Mouse (Mus musculus): ENCODE measurements around the gene Mgat4b.
A peak's percentile ranks its signal among the peaks of the same experiment; 100 is the strongest.

Mgat4b gene

GRCm38 (mm10) chr11:50238821-50239791, 28.4 kb downstream of the Mgat4b start:
- Histone ChIP-seq H3K27me3 (ENCODE audit: control insufficient read depth, insufficient read depth, low read length, poor library complexity, severe bottlenecking) (no peaks in the 10 kb centered on the region), H3K36me3 (ENCODE audit: control insufficient read depth, insufficient read depth, low read length, poor library complexity, severe bottlenecking) (no peaks in the 10 kb centered on the region)
- DNase-seq (ENCODE audit: low read depth, low spot score): no peak

DNA sequence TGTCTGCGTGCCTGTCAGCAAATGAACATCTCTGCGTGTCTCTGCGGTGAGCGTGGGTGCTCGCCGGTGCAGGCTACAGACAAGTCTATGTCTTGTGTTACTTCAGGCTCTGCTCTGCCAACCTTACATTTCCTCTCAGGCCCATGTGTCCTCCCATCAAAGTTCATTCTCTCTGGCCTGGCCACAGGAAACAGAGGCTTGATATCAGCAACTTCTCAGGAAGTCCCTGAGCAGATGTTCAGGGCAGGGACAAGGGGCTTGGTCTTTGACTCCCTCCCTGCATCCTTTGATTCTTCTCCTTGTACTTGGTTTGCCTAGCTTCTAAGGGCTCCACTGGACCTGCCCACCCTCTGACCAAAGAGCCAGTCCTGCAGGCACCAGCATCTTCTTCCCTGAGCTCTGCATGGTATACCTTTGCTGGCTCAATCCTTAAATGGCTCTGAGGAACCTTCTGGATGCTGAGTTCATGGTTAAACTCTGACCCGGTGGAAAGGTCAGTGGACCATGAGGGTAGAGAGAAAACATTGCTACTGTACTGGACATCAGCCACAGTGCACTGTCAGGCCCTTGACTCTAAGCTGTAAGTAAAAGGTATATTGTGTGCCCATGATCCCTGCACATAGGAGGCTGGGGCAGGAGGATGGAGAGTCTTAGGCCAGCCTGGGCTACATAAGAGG, 29.7 kb downstream of the Mgat4b start:
- no peaks in the 10 kb centered on the region for H3K36me3 ChIP-seq (ENCODE audit: control insufficient read depth, insufficient read depth, low read length, poor library complexity, severe bottlenecking)
- DNase-seq (ENCODE audit: low read depth, low spot score): no peak
- H3K27me3 ChIP-seq (ENCODE audit: control insufficient read depth, insufficient read depth, low read length, poor library complexity, severe bottlenecking): no peaks in the 10 kb centered on the region

GRCm38 (mm10) chr11:50243926-50244325, 33.2 kb downstream of the Mgat4b start:
- H3K27me3 ChIP-seq (ENCODE audit: control insufficient read depth, insufficient read depth, low read length, poor library complexity, severe bottlenecking): no peaks in the 10 kb centered on the region
- H3K36me3 ChIP-seq (ENCODE audit: control insufficient read depth, insufficient read depth, low read length, poor library complexity, severe bottlenecking): no peaks in the 10 kb centered on the region
- peak; percentile 68 for DNase-seq (ENCODE audit: low read depth, low spot score)

DNA sequence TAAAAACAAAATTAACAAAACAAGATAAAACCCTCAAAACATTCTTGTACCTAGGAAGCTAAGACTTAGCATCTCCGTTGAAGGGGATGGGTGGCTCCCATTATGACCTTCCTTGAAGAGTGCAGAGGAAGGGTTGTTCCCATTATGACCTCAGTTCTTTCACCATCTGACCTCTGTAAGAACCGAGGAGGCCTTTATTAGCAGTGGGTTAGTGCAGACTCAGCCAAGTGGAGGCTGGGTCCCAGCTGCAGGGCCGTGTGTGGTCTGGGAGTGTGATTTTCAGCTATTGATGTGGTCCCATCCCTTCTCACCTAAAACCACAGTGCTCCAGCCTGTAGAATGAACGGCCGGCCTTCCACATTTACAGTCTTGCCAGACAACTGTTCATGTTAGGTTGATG, 34.6 kb downstream of the Mgat4b start:
- no peaks in the 10 kb centered on the region for H3K27me3 ChIP-seq (ENCODE audit: control insufficient read depth, insufficient read depth, low read length, poor library complexity, severe bottlenecking)
- no peaks in the 10 kb centered on the region for H3K36me3 ChIP-seq (ENCODE audit: control insufficient read depth, insufficient read depth, low read length, poor library complexity, severe bottlenecking)
- no peak for DNase-seq (ENCODE audit: low read depth, low spot score)

GRCm38 (mm10) chr11:50248473-50249171, 37.9 kb downstream of the Mgat4b start:
- no peaks in the 10 kb centered on the region for H3K27me3 ChIP-seq (ENCODE audit: control insufficient read depth, insufficient read depth, low read length, poor library complexity, severe bottlenecking)
- no peaks in the 10 kb centered on the region for H3K36me3 ChIP-seq (ENCODE audit: control insufficient read depth, insufficient read depth, low read length, poor library complexity, severe bottlenecking)
- DNase-seq (ENCODE audit: low read depth, low spot score): no peak

DNA sequence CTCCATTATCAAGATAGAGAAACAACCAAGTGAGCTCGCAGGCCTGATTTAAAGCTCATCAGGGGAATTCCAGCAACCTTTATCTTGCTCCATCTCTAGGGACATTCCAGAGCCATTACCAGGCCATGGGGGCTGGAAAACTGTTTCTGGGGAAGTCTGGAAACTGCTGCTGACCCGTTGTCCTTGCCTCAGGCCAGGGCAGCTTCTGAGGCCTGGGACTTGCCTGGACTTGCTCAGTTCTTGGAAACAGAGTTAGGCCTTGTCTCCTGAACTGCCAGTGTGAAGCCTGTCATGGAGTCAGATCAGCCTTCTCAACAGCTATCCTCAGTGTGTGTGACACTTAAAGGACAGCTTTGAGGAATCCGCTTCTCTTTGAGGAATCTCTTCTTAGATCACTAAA, 41.5 kb downstream of the Mgat4b start:
- Histone ChIP-seq H3K27me3 (ENCODE audit: control insufficient read depth, insufficient read depth, low read length, poor library complexity, severe bottlenecking) (no peaks in the 10 kb centered on the region), H3K36me3 (ENCODE audit: control insufficient read depth, insufficient read depth, low read length, poor library complexity, severe bottlenecking) (no peaks in the 10 kb centered on the region; the same call in none of the 2 replicates)
- DNase-seq (ENCODE audit: low read depth, low spot score): no peak

GRCm38 (mm10) chr11:50252684-50253265, 42.1 kb downstream of the Mgat4b start:
- H3K36me3 ChIP-seq (ENCODE audit: control insufficient read depth, insufficient read depth, low read length, poor library complexity, severe bottlenecking): peaks cover under 1% of the 10 kb centered on the region
- no peaks in the 10 kb centered on the region for H3K27me3 ChIP-seq (ENCODE audit: control insufficient read depth, insufficient read depth, low read length, poor library complexity, severe bottlenecking)
- DNase-seq (ENCODE audit: low read depth, low spot score): no peak

DNA sequence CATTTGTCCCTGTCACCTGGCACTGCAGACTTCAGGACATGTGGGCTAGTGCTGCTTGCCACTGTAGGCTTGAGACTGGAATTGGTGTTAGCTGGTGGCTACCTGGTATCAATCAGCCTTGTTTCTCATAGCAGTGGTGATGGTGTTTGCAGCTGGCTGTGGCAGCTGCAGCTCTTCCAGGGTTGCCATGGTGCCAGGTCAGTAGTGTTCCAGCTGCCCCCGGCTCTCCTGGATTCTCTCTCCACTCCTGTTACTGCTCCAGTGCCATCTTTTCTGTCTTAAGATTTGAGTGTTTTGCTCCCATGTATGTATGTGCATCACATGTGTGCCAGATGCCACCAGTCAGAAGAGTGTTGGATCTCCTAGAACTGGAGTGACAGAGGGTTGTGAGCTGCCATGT, 42.7 kb downstream of the Mgat4b start:
- Histone ChIP-seq H3K36me3 (ENCODE audit: control insufficient read depth, insufficient read depth, low read length, poor library complexity, severe bottlenecking) (peaks cover 5% of the 10 kb centered on the region), H3K27me3 (ENCODE audit: control insufficient read depth, insufficient read depth, low read length, poor library complexity, severe bottlenecking) (no peaks in the 10 kb centered on the region)
- DNase-seq (ENCODE audit: low read depth, low spot score): no peak

GRCm38 (mm10) chr11:50254010-50254580, 43.4 kb downstream of the Mgat4b start:
- Histone ChIP-seq H3K36me3 (ENCODE audit: control insufficient read depth, insufficient read depth, low read length, poor library complexity, severe bottlenecking) (peaks cover 8% of the 10 kb centered on the region), H3K27me3 (ENCODE audit: control insufficient read depth, insufficient read depth, low read length, poor library complexity, severe bottlenecking) (no peaks in the 10 kb centered on the region)
- DNase-seq (ENCODE audit: low read depth, low spot score): no peak

GRCm38 (mm10) chr11:50256615-50257014, 45.9 kb downstream of the Mgat4b start:
- H3K27me3 ChIP-seq (ENCODE audit: control insufficient read depth, insufficient read depth, low read length, poor library complexity, severe bottlenecking): no peaks in the 10 kb centered on the region
- no peak for DNase-seq (ENCODE audit: low read depth, low spot score)

GRCm38 (mm10) chr11:50258310-50258709, 47.6 kb downstream of the Mgat4b start:
- Histone ChIP-seq H3K36me3 (ENCODE audit: control insufficient read depth, insufficient read depth, low read length, poor library complexity, severe bottlenecking) (peaks cover 13% of the 10 kb centered on the region), H3K27me3 (ENCODE audit: control insufficient read depth, insufficient read depth, low read length, poor library complexity, severe bottlenecking) (no peaks in the 10 kb centered on the region)
- no peak for DNase-seq (ENCODE audit: low read depth, low spot score)

More at GRCm38 (mm10) chr11:50256615-50257014, 45.9 kb downstream of the Mgat4b start:
- H3K36me3 ChIP-seq (ENCODE audit: control insufficient read depth, insufficient read depth, low read length, poor library complexity, severe bottlenecking): peaks cover 12% of the 10 kb centered on the region

DNA sequence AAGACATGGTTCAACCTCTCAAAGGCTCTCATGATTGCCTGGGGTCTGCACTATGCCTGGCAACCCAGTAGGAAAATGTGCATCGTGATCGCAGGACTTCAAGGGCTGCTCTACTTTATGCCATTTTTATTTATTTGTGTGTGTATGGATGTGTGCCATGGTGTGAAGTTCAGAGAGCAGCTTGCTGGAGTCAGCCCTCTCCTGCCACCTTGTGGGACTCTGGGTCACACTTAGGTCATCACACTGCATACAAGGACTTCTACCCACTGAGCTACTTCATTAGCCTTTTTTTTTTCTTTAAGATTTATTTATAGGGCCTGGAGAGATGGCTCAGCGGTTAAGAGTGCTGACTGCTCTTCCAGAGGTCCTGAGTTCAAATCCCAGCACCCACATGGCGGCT, 51.3 kb downstream of the Mgat4b start:
- peak; percentile 48 for DNase-seq (ENCODE audit: low read depth, low spot score)
- H3K36me3 ChIP-seq (ENCODE audit: control insufficient read depth, insufficient read depth, low read length, poor library complexity, severe bottlenecking): peaks cover 19% of the 10 kb centered on the region
- H3K27me3 ChIP-seq (ENCODE audit: control insufficient read depth, insufficient read depth, low read length, poor library complexity, severe bottlenecking): no peaks in the 10 kb centered on the region

DNA sequence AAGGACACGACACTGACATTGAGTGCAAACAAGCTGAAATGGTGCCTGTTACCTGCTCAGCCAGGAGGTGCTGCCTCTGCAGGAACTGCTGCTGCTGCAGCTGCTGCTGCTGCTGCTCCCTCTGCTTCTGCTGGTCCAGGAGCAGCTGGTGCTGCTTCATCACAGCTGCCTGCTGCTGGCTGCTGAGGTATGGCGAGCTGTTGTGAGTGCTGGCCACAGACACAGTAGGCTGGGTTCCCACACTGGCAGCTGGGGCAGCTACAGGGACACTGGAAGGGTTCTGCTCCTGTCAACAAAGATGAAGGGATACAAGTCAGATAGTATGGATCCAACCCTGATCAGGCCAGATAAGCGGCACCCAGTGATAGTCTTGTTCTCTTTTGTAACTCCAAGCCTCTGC, 52.5 kb downstream of the Mgat4b start:
- DNase-seq (ENCODE audit: low read depth, low spot score): no peak
- H3K36me3 ChIP-seq (ENCODE audit: control insufficient read depth, insufficient read depth, low read length, poor library complexity, severe bottlenecking): peaks cover 15% of the 10 kb centered on the region

DNA sequence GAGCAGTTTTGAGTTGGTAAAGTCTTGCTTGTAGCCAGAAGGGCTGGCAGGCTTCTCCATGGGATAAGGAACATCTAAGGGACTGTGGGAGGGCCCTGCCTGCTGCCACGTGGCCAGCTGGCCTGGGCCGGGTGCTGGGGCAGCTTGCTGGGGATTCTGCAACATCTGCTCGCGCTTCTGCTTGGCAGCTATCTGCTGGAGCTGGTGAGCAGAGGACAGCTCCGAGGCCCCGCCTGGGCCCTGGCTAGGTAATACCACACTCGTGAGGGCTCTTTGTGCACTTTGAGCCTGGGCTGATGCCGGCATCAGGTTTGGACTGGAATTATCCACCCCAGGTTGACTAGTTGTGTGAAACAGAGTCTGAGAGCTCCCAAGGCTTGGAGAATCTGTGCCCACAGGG, 55.2 kb downstream of the Mgat4b start:
- Histone ChIP-seq H3K27me3 (ENCODE audit: control insufficient read depth, insufficient read depth, low read length, poor library complexity, severe bottlenecking) (no peaks in the 10 kb centered on the region), H3K36me3 (ENCODE audit: control insufficient read depth, insufficient read depth, low read length, poor library complexity, severe bottlenecking) (peaks cover 7% of the 10 kb centered on the region)
- no peak for DNase-seq (ENCODE audit: low read depth, low spot score)

More for the DNA sequence above, 52.5 kb downstream of the Mgat4b start:
- H3K27me3 ChIP-seq (ENCODE audit: control insufficient read depth, insufficient read depth, low read length, poor library complexity, severe bottlenecking): no peaks in the 10 kb centered on the region

Measured in splenic B cell, adult 2 months (primary cell).